Mouse (Mus musculus) B cell, adult 2 months (primary cell): Measurements from ENCODE around the gene Ric3.

ENCODE experiments used
- DNase-seq, 2 experiments: peaks; one replicate each; pipeline ENCODE4 v3.0.0; 2022

The Ric3 gene

GRCm38 (mm10) chr7:108993881-108994291, 89.2 kb downstream of the Ric3 start:
- DNase-seq: no peak

GRCm38 (mm10) chr7:108993230-108993629, 89.9 kb downstream of the Ric3 start:
- no peak for DNase-seq

GRCm38 (mm10) chr7:108991207-108991606, 91.9 kb downstream of the Ric3 start:
- no peak for DNase-seq

- no peak for DNase-seq
These were observed 97.0 kb downstream of the Ric3 start for GRCm38 (mm10) chr7:108985934-108986708.
